Mouse (Mus musculus) heart, embryonic 14.5 days (tissue): ENCODE measurements around the gene Lrrc4. TPM values are rescaled to one million over a fixed set of nuclear protein-coding genes. Genes with fewer than 3 reads are reported as not detected.

Source experiments
- ATAC-seq: fragments of 200-750 bp; cut with Nextera tagmentation; 2 replicates; pipeline ENCODE4 v1.8.0; 2017; ENCODE audit warnings: low read depth, moderate TSS enrichment; ENCODE audit not compliant: insufficient number of reproducible peaks, insufficient read depth, low FRiP score
- H3K27ac ChIP-seq, 2 experiments: fragments of 200-500 bp in 1 of 2; fragments of 300-500 bp in 1 of 2; sonication (generic) in 1 of 2; replicated peaks in 1 of 2; 2 replicates each; pipeline ENCODE4 v1.5.1; 2012 to 2014; ENCODE audit warnings: low read depth in 2 of 2, low read length in 2 of 2, control low read depth in 1 of 2, mild to moderate bottlenecking in 1 of 2, mixed read lengths in 1 of 2; ENCODE audit not compliant: control insufficient read depth in 1 of 2, insufficient read depth in 1 of 2
- H3K27me3 ChIP-seq: fragments of 300-500 bp; sonication (generic); 2 replicates; pipeline ENCODE4 v1.6.1; 2014; ENCODE audit warnings: mild to moderate bottlenecking, low read length, control low read depth; ENCODE audit not compliant: control insufficient read depth, insufficient read depth
- H3K36me3 ChIP-seq: fragments of 300-500 bp; sonication (generic); 2 replicates; pipeline ENCODE4 v1.6.1; 2014; ENCODE audit warnings: mild to moderate bottlenecking, control low read depth, low read length, mixed read lengths; ENCODE audit not compliant: control insufficient read depth, insufficient read depth
- H3K4me1 ChIP-seq, 2 experiments: fragments of 200-500 bp in 1 of 2; fragments of 300-500 bp in 1 of 2; sonication (generic) in 1 of 2; 2 replicates each; pipeline ENCODE4 v1.6.1; 2012 to 2014; ENCODE audit warnings: low read length in 2 of 2, control low read depth in 1 of 2, mixed read lengths in 1 of 2; ENCODE audit not compliant: control insufficient read depth in 2 of 2, insufficient read depth in 2 of 2
- H3K4me2 ChIP-seq: fragments of 300-500 bp; sonication (generic); 2 replicates; pipeline ENCODE4 v1.6.1; 2014; ENCODE audit warnings: mild to moderate bottlenecking, low read length
- H3K4me3 ChIP-seq, 2 experiments: fragments of 200-500 bp in 1 of 2; fragments of 300-500 bp in 1 of 2; sonication (generic) in 1 of 2; 2 replicates each; pipeline ENCODE4 v1.5.1; 2012 to 2014; ENCODE audit warnings: low read length in 2 of 2, mild to moderate bottlenecking in 2 of 2, control low read depth in 1 of 2, low read depth in 1 of 2, moderate library complexity in 1 of 2; ENCODE audit not compliant: control insufficient read depth in 1 of 2, insufficient read depth in 1 of 2
- H3K9ac ChIP-seq: fragments of 300-500 bp; sonication (generic); 2 replicates; pipeline ENCODE4 v1.6.1; 2014; ENCODE audit warnings: mild to moderate bottlenecking, low read length
- H3K9me3 ChIP-seq: fragments of 300-500 bp; sonication (generic); 2 replicates; pipeline ENCODE4 v1.6.1; 2016; ENCODE audit warnings: low read length, control low read depth; ENCODE audit not compliant: control insufficient read depth
- WGBS: fragments of 180-500 bp; shearing (Covaris S2); extraction: QIAGEN DNeasy Blood & Tissue Kit; methylation state at CpG from one replicate; pipeline ENCODE4 v1.1.7; 2014; 5-methylcytosine and 5-hydroxymethylcytosine counted together
- polyA plus RNA-seq: library from polyadenylated mRNA; unstranded; fragments of >200 nt; fragmentation: Nextera tagmentation; extraction: Ambion mirVana; gene quantifications from 2 replicates; pipeline ENCODE4 v1.2.1, GENCODE M21; 2014

The Lrrc4 gene
- polyA plus RNA-seq, 1 experiment from 2014 or later = 0.45 TPM

- Histone ChIP-seq H3K27ac (no peak overlapping the region), H3K4me1 (peaks cover 10 to 13% of the 10 kb centered on the region in 2 experiments), H3K27me3 (no peaks in the 10 kb centered on the region), H3K36me3 (peaks cover 16% of the 10 kb centered on the region), H3K9me3 (no peaks in the 10 kb centered on the region), H3K4me2 (no peak overlapping the region), H3K9ac (no peak overlapping the region), H3K4me3 (no peak overlapping the region)
- ATAC-seq = no peak
- WGBS = 88% methylated on average over 11 of the region's 11 CpGs
Observed at GRCm38 (mm10) chr6:28874053-28874452, 42.5 kb upstream of the Lrrc4 start.

- Histone ChIP-seq H3K4me2 (no peak overlapping the region), H3K4me1 (peaks cover 5% of the 10 kb centered on the region in 2 experiments), H3K4me3 (no peak overlapping the region), H3K27ac (no peak overlapping the region), H3K9ac (no peak overlapping the region), H3K27me3 (no peaks in the 10 kb centered on the region), H3K9me3 (no peaks in the 10 kb centered on the region), H3K36me3 (peaks cover 16% of the 10 kb centered on the region)
- 90% methylated on average over 3 of the region's 3 CpGs for WGBS
- ATAC-seq = no peak
Observed at GRCm38 (mm10) chr6:28872421-28872795, 40.9 kb upstream of the Lrrc4 start.

DNA sequence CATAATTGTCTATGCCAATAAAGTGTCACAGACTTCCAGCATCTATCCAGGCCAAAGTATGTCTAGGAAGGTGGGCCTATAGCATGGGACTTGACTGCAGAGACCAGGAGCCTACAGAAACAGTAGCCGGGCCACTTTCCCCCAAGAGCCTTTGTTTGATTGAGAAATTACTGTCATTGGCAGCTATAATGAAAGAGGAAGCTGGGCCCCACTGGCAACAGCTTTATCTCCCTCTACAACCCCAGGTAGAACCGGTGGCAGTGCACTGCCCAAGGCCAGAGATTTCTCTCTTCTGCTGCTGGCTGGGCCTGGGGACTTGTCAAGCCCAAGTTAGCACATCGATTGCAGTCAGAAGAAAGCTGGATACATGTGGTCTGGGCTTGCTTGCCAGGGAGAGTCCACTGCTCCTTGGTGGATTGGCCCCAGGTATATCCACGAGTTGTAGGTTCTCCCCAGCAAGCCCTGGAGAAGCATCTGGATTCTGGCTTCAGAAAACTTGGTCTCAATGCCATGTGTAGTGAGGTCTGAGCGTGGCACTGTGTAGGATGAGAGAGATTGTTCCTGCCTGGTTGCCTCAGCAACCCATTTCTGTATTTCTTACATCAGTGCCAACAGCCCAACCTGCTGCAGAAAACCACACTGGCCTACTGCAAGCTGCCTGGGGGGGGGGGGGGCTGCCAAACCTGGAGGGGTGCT lies 40.3 kb upstream of the Lrrc4 start:
- WGBS = 84% methylated on average over 5 of the region's 5 CpGs
- no peak overlapping the region for H3K4me2 ChIP-seq
- ATAC-seq = no peak

DNA sequence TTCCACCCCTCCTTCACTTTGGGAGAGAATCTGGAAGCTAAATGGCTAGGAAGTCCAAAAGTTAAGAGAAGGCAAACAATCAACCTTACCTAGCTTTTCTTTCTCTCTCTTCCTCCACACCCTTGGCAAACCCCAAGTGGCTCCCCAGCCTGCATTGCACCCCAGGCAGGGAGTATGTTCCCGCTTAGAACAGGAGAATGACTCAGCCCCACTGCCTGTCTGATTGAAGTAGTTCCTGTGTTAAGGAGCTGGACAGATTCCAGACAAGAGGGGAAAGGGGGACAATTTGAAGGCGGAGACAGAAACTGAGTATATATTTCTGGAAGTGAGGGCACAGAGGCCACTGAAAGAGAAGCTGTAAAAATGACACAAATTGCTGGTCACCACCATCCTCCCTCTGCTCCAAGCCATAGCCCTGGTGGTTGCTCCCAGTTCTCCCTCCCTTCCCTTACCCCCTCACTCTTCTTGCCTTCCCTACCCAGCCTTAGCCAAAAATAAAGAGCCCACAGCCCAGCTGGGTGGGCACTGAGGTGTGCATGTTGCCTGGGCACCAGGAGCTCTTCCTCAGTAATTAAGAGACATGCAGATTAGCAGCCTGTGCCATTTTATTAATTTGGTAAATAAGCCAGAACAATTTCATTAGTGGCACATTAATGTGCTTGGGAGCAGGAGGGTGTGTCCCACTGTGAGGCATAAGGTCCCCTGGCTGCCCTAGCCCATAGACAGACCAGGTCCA lies 36.1 kb upstream of the Lrrc4 start:
- peaks cover 7 to 9% of the 10 kb centered on the region in 2 experiments for H3K4me1 ChIP-seq
- H3K9me3 ChIP-seq = no peaks in the 10 kb centered on the region
- no peak overlapping the region for H3K27ac ChIP-seq
- no peaks in the 10 kb centered on the region for H3K36me3 ChIP-seq
- no peak overlapping the region for H3K9ac ChIP-seq
- 18% methylated on average over 2 of the region's 2 CpGs for WGBS
- no peak overlapping the region for H3K4me3 ChIP-seq
- no peaks in the 10 kb centered on the region for H3K27me3 ChIP-seq
- ATAC-seq = no peak
- no peak overlapping the region for H3K4me2 ChIP-seq

More for the DNA sequence above, 40.3 kb upstream of the Lrrc4 start:
- Histone ChIP-seq H3K27ac (no peak overlapping the region), H3K4me1 (peaks cover 7 to 9% of the 10 kb centered on the region in 2 experiments), H3K9me3 (no peaks in the 10 kb centered on the region), H3K9ac (no peak overlapping the region), H3K36me3 (peaks cover 16% of the 10 kb centered on the region), H3K27me3 (no peaks in the 10 kb centered on the region), H3K4me3 (no peak overlapping the region)

GRCm38 (mm10) chr6:28866206-28866605 lies 34.7 kb upstream of the Lrrc4 start:
- no peak overlapping the region for H3K4me2 ChIP-seq
- H3K27ac ChIP-seq = no peak overlapping the region
- 89% methylated on average over 3 of the region's 3 CpGs for WGBS
- H3K27me3 ChIP-seq = no peaks in the 10 kb centered on the region
- ATAC-seq = no peak
- no peaks in the 10 kb centered on the region for H3K36me3 ChIP-seq
- H3K9me3 ChIP-seq = no peaks in the 10 kb centered on the region
- H3K9ac ChIP-seq = no peak overlapping the region
- H3K4me3 ChIP-seq = no peak overlapping the region
- peaks cover 9 to 12% of the 10 kb centered on the region in 2 experiments for H3K4me1 ChIP-seq

- no peak for ATAC-seq
- H3K4me1 ChIP-seq = peaks cover 9 to 12% of the 10 kb centered on the region in 2 experiments
- H3K9ac ChIP-seq = no peak overlapping the region
- no peaks in the 10 kb centered on the region for H3K27me3 ChIP-seq
- H3K4me2 ChIP-seq = no peak overlapping the region
- no peaks in the 10 kb centered on the region for H3K36me3 ChIP-seq
- no peak overlapping the region for H3K27ac ChIP-seq
- 83% methylated on average over 10 of the region's 10 CpGs for WGBS
- no peaks in the 10 kb centered on the region for H3K9me3 ChIP-seq
- no peak overlapping the region for H3K4me3 ChIP-seq
Observed at GRCm38 (mm10) chr6:28865112-28865511, 33.6 kb upstream of the Lrrc4 start.

- no peak overlapping the region for H3K4me3 ChIP-seq
- H3K9me3 ChIP-seq = no peaks in the 10 kb centered on the region
- H3K9ac ChIP-seq = no peak overlapping the region
- WGBS = 70% methylated on average over 5 of the region's 5 CpGs
- H3K4me1 ChIP-seq = peaks cover 9 to 12% of the 10 kb centered on the region in 2 experiments
- no peak for ATAC-seq
- H3K27me3 ChIP-seq = no peaks in the 10 kb centered on the region
- H3K27ac ChIP-seq = no peak overlapping the region
- no peak overlapping the region for H3K4me2 ChIP-seq
- H3K36me3 ChIP-seq = no peaks in the 10 kb centered on the region
Observed at GRCm38 (mm10) chr6:28864684-28865083, 33.1 kb upstream of the Lrrc4 start.
